Mouse (Mus musculus): Measurements from ENCODE around the gene Npdc1.

The Npdc1 gene

DNA sequence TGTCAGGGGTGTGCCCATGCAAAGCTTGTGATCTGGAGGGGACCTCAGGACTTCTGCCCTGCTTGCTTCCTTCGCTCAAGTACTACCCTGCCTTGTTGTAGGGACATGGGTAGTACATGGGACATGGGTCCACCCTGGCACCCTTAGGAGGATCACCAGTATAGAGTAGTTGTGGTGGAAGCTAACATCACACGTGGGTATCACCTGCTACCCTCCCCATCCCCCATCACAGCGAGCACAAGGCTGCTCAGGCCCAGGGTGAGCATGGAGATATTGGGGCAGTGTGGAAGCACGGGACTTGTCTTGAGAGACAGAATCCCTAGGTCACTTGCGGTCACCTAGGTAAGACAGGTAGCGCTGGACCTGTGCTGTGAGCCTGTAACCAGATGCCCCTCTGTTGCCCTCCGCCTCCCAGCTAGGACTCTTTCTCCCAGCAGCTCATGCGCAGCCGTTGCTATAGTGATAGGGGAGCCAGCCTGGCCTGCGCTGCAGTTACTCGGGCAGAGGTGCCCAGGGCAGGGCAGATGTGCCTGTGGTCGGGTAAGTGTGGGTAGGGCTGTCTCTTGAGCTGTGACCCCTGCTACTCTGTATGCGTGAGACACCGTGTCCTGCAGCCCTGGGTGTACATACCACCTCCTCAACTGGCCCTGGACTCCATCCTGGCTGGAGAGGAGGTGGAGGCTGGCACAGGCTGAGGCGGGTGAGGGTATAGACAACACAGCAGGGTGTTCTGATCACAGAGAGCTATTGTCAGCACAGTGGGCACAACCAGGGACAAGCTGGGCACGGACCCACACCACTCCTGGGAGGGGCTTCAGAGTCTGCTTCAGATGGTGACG is 31.5 kb downstream of the Npdc1 start:
- 47% methylated on average over 17 of the region's 17 CpGs for WGBS

DNA sequence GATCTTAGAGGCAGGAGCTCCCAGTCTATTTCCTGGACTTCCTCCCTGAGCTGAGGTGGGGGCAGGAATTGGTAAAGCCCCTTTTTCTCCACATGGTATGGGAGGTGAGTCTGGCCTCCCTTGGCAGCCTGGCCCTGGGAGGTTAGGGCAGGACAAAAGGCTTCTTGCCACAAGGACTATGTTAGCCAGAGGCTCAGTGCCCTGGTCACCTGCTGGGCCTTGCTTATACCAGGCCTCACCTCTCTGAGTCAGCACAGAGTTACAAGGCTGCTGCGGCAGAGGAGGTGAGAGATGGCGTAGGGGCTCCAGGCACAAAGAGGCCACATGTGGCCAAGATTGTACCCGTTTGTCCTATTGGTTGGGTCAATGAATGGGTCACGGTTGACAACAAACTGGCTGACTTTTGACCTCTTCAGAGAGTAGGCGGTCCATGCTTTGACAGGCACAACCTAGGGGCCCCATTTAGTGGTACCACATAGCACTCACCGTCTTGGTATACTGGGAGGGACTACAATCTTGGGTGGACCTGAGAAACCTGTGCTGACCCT is 32.2 kb downstream of the Npdc1 start:
- 67% methylated on average over 6 of the region's 6 CpGs for WGBS

DNA sequence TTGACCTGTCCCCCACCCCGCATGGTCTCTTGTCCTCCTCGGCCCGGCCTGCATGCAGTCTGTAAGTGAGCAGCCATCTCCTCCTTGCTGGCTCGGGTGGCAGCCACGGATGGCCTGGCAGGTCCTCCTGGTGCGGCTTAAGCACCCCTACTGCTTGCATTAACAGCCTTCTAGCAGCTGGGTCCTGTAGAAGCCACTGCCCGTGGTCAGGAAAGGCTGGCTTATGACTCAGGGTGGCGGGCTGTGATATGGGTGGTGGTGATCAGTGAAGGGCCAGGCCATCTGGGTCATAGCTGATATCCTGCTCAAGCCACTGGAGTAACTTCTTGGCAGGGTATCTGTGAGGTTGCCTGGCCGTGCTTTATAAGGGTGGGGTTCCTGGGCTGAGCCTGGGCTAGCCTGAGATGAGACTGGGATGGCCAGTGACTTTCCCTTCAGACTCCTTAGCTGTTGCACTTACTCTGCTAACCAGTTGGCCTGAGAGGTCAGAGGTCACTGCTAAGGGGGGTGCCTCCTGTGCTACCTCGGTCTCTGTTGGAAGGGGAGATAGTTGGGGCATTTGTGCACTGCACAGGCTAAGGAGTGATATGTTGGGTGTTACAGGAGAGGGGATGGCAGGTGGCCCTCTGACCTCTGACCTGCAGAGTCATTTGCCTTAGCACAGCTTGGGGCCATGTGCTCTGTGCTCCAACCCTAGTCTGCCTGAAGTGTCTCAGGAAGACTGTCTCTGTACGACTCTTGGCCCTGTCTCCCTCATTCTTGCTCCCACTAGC is 33.4 kb downstream of the Npdc1 start:
- WGBS, result 78% methylated on average over 11 of the region's 11 CpGs

DNA sequence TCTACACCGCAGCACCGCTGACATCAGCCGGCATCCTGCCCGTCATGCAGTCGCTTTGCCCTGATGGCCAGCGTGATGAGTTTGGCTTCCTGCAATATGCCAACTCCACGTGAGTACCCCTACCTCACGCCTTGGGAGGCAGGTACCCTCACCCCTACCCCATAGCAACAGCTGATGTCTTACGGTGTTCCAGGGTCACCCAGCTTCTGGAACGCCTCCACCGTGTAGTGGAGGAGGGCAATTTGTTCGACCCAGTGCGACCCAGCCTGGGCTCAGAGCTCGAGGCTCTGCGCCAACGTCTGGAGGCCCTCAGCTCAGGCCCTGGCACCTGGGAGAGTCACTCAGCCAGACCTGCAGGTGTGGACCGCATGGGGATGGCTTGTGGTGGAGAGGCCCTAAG is 34.0 kb downstream of the Npdc1 start:
- 84% methylated on average over 17 of the region's 17 CpGs for WGBS

DNA sequence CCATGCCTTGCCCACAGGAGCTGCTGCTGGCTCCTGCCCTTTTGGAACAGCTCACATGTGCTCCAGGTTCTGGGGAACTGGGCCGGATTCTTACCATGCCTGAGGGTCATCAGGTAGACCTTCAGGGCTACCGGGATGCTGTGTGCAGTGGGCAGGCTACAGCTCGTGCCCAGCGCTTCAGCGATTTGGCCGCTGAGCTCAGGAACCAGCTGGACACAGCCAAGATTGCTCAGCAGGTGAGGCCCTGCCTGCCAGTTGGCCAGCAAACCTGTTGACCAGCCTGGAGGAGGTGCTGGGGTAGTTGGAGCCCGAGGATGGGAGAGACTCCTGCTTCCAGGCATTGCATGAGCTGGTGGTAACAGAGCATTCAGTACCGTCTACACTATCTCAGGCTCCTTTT is 35.1 kb downstream of the Npdc1 start:
- 88% methylated on average over 8 of the region's 8 CpGs for WGBS

DNA sequence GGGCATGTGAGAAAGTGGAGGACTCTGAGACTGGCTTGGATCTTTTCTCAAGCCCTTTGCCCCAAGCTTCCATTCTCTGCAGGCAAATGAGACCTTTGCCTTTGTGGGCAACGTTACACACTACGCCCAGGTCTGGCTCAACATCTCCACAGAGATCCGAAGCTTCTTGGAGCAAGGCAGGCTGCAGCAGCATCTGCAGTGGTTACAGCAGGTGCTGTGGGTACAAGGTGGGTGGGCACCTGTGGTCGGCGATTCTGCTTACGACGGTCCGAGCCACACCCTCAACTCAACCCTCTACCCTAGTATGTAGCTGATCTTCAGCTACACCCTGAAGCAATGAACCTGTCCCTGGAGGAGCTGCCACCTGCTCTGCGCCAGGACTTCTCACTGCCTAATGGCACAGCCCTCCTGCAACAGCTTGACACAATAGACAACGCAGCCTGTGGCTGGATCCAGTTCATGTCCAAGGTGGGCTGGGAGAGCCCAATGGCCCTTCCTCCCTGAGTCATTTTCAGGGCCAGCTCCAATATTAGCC is 37.2 kb downstream of the Npdc1 start:
- 92% methylated on average over 10 of the region's 10 CpGs for WGBS

DNA sequence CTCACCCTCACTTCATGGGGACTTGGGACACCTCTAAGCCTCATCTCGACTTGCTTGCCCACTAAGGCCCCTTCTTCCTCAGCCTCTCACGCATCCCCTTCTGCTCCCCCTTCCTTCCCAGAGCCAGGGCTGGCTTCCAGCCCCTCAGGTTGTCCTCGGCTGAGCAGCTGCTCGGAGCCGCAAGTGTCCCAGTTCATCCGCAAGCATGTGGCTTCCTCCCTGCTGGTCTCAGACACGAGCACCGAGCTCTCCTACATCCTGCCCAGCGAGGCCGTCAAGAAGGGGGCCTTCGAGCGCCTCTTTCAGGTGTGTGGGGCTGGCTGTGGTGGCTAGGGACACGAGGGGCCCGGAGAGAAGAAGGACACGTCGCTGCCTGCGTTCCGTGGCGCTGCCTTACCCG is 41.9 kb downstream of the Npdc1 start:
- WGBS, result 82% methylated on average over 20 of the region's 20 CpGs

DNA sequence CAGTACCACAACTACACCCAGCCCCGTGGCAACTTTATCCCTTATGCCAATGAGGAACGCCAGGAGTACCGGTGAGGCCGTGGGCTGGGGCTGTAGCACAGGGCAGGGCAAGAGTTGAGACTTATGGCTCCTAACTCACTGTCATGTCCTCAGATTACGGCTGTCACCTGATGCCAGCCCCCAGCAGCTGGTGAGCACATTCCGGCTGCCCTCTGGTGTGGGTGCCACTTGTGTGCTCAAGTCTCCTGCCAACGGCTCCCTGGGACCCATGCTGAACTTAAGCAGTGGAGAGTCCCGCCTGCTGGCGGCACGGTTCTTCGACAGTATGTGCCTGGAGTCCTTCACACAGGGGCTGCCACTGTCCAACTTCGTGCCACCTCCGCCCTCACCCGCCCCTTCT is 43.5 kb downstream of the Npdc1 start:
- 90% methylated on average over 14 of the region's 14 CpGs for WGBS

DNA sequence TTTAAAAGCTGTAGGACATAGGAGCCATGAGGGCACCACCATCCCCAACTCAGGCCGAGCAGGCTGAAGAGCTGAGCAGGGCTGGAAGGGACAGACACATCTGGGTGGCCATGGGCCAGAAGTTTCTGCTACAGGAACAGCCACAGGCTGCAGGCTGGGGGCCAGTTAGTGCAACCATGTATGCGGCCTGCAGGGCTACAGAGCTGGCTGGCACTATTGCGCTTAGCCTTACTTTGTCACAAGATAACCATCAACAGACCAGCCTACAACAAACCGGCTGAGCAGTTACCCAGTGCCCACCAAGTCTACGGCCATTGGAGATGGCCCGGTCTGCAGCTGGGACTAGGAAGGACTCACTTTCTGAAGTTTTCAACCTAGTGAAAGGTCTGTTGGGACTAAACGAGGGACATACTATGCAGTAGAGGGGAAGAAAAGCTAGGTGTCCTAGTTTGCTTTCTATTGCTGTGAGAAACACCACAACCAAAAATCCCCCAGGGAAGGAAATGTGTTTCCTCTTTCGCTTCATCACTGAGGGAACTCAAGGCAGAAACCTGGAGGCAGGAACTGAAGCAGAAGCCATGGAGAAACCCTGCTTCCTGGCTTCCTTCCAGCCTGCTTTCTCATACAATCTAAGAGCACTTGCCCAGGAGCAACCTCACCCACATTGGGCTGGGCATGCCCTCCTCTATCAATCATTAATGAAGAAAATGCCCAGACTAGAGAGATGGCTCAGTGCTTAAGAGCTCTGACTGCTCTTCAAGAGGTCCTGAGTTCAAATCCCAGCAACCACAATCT is 51.9 kb downstream of the Npdc1 start:
- 76% methylated on average over 8 of the region's 8 CpGs for WGBS

DNA sequence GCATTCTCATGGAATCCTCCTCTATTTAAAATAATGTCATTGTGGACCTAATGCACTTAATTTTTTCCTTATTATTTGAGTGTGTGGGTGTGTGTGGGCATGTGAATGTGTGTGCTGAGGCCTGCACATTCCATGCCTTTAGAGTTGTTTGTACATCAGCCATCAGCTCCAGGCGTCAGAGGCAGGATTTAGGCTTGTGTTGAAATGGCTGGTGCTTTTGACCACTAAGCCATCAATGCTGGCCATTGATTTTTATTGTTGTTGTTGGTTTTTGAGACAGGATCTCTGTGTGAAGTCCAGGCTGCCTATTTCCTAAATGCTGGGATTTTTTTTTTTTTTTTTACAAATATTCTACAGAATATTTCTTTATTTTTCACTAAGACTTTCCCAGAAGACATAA is 53.8 kb downstream of the Npdc1 start:
- WGBS, result 76% methylated on average over 1 of the region's 1 CpGs

DNA sequence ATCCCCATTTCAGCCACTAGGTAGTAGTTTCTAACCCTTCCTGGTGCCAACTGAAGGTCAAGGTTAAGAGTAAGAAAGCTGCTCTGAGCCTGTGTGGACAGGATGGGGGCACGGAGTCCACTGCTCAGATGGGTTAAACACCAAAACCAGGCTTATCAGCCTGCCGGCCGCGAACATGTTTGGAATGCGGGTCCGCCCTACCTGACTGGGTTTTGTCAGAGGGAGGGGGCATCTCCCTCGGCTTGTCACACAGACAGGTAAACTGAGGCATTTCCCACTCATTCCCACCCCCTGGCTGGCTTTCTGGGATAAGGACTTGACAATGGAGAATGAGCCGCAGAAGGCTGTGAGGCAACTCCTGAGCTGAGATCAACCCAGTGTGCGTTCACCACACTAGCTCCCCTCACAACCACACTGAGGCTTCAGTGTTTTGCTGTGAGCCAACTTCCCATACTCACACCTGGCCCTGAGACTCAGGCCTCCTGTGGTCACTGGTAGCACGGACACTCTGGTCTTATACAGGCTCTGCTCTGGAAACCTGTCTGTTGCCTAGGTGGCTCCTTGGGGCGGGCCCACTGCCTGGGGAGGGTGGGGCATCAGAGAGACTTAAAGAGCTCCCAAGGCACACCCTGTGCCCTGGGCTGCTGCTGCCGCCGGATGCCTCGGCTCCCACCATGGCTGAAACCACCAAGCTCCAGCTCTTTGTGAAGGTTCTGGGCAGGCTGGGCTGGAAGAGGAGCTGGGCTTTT is 57.2 kb downstream of the Npdc1 start, which contains the start of gene Clic3:
TSS of gene Clic3 (plus strand) at position 634 of the 749 bp plus-strand sequence.
- 70% methylated on average over 14 of the region's 14 CpGs for WGBS

DNA sequence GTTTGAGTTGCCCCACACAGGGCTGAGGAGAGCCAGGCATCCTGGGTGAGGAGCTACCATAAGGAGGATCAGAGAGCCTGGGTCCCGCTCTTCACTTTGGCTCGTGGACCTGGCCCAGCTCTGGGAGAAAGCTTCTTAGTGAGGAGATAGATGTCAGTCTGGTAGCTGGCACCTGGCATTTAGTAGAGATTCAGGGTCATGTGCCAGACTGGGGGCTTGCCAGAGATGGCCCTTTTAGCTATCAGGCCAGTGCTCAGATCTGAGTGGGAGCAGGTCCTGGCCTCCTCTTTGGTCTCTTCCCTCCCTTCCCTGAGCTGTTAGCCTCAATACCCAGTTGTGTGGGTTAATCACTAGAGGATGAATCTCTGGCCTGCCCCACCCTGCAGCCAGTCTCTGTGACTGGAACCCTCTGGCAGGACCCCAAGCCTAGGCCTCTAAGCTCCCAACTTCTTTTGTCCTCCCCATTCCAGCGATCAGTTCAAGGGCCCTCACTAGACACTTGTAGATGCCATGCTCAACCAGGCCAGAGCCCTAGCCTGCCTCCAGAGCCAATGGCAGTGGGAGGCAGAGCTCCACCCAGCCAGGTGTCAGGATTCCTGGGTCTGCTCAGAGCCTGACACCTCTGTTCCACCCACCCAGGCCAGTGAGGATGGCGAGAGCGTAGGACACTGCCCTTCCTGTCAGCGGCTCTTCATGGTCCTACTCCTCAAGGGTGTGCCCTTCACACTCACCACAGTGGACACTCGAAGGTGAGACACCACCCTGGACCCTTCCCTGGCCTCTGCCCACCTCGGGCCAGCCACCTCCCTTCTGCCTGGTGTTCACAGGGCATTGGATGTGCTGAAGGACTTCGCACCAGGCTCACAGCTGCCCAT is 58.1 kb downstream of the Npdc1 start:
- 82% methylated on average over 9 of the region's 9 CpGs for WGBS

DNA sequence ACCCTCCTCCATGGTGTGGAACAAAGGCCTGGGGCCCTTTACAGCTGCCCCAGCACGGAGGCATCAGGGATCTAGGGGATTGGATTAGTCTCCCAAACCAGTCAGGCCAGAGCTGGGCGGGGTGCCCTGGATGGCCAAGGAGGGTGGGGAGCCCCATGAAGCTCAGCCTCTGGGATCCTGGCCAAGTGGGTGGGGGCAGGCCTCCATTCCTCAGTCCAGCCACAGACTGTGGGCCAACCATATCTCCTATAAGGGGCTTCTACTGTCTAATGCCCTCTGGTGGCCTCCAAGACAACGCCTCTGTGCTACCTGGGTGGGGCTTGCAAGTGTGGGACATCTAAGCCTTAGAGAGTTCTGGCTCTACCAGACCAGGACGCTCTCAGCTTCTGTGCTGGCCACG is 59.8 kb downstream of the Npdc1 start:
- WGBS, result 58% methylated on average over 5 of the region's 5 CpGs
